Mouse (Mus musculus) ES-E14 (cell line): ENCODE measurements around the gene Ffar2. TPM values are rescaled to one million over a fixed set of nuclear protein-coding genes. Genes with fewer than 3 reads are reported as not detected.

ENCODE experiments used
- DNase-seq: peaks from one replicate; pipeline ENCODE4 v3.0.0-alpha.2; 2013; ENCODE audit warnings: low read depth, low spot score
- H3K27ac ChIP-seq: 2 replicates; pipeline ENCODE4 v1.5.1; 2012; ENCODE audit warnings: low read depth, mild to moderate bottlenecking, low read length, moderate library complexity, mixed read lengths; ENCODE audit not compliant: poor library complexity, insufficient read depth, severe bottlenecking
- H3K36me3 ChIP-seq: 2 replicates; pipeline ENCODE4 v1.6.1; 2012; ENCODE audit warnings: mild to moderate bottlenecking, low read length, moderate library complexity, mixed read lengths; ENCODE audit not compliant: control insufficient read depth, poor library complexity, insufficient read depth, severe bottlenecking
- H3K4me1 ChIP-seq, 2 experiments: fragments of 150-350 bp in 1 of 2; sonication (generic) in 1 of 2; 2 replicates each; pipeline ENCODE4 v1.6.1; 2012; ENCODE audit warnings: low read length in 2 of 2, mild to moderate bottlenecking in 1 of 2, mixed read lengths in 1 of 2; ENCODE audit not compliant: control insufficient read depth in 2 of 2, insufficient read depth in 2 of 2, poor library complexity in 1 of 2
- H3K4me3 ChIP-seq, 2 experiments: fragments of 150-350 bp in 1 of 2; sonication (generic) in 1 of 2; 2 replicates each; pipeline ENCODE4 v1.5.1; 2012; ENCODE audit warnings: low read length in 2 of 2, low read depth in 1 of 2, mild to moderate bottlenecking in 1 of 2, mixed read lengths in 1 of 2; ENCODE audit not compliant: insufficient read depth in 1 of 2, poor library complexity in 1 of 2, severe bottlenecking in 1 of 2
- H3K9ac ChIP-seq: 2 replicates; pipeline ENCODE4 v1.6.1; 2012; ENCODE audit warnings: low read depth, mild to moderate bottlenecking, low read length, mixed read lengths; ENCODE audit not compliant: poor library complexity, insufficient read depth, severe bottlenecking
- H3K9me3 ChIP-seq: fragments of 150-350 bp; sonication (generic); 2 replicates; pipeline ENCODE4 v1.6.1; 2012; ENCODE audit warnings: low read depth, mild to moderate bottlenecking, low read length; ENCODE audit not compliant: control insufficient read depth, insufficient read depth
- CHD2 ChIP-seq: IDR thresholded peaks from 2 replicates; pipeline ENCODE4 v1.6.1; 2014; ENCODE audit warnings: mild to moderate bottlenecking, low read depth, low read length, inconsistent platforms
- HCFC1 ChIP-seq: IDR thresholded peaks from 2 replicates; pipeline ENCODE4 v1.6.1; 2012; ENCODE audit warnings: low read length, inconsistent platforms, borderline replicate concordance; ENCODE audit not compliant: insufficient read depth
- MAFK ChIP-seq: IDR thresholded peaks from 2 replicates; pipeline ENCODE4 v1.6.1; 2014; ENCODE audit warnings: mild to moderate bottlenecking, low read depth, low read length, inconsistent platforms; ENCODE audit not compliant: insufficient read depth
- ZC3H11A ChIP-seq: IDR thresholded peaks from 2 replicates; pipeline ENCODE4 v1.6.1; 2012; ENCODE audit warnings: low read depth, mild to moderate bottlenecking, inconsistent platforms, low read length, borderline replicate concordance
- ZNF384 ChIP-seq: IDR thresholded peaks from 2 replicates; pipeline ENCODE4 v1.6.1; 2012; ENCODE audit warnings: low read depth, low read length, inconsistent platforms
- in situ Hi-C, 2 experiments: fragments of 600-800 bp; cut with MboI; formaldehyde crosslinking; loops; one replicate each; pipeline ENCODE4 v1.15.1; 2025; ENCODE audit warnings: low sequenced_read_pairs in 2 of 2, inconsistent platforms in 1 of 2; ENCODE audit not compliant: unreplicated experiment in 2 of 2
- total RNA-seq: library from RNA; depleted of rRNA; stranded (reverse); fragments of 300-350 nt; gene quantifications from 2 replicates; pipeline ENCODE4 v1.2.3, GENCODE M21; 2012

Gene Ffar2
- total RNA-seq, 1 experiment = not detected

DNA sequence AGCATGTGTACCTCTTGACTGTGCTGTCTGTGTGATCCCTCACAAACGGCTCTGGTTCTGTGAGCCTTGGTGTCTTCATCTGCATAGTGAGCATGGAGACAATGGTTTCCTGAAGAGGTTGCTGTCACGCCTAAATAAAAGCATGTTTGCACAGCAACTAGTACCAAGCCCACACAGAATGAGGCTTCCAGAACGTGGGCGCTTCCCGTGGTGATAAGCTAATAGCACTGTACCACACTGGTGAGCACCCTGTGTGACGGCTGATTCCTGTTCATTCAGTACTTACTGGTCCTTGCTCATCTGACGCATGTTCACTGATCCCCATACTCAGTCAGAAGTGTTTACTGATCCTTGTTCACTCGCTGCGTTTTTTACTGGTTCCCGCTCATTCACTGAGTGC, 33.4 kb downstream of the Ffar2 start:
- in situ Hi-C loops = no loop called here
- H3K4me1 ChIP-seq = peaks cover 2 to 21% of the 10 kb centered on the region in 2 experiments; a peak in 3 of 4 replicates
- no peak overlapping the region for H3K27ac ChIP-seq
- no peak for DNase-seq
- no peak overlapping the region for H3K4me3 ChIP-seq
- no peak overlapping the region for H3K9ac ChIP-seq
- no peaks in the 10 kb centered on the region for H3K36me3 ChIP-seq
- no peaks in the 10 kb centered on the region for H3K9me3 ChIP-seq
- TF ChIP-seq HCFC1 = no peak
- TF ChIP-seq ZC3H11A = no peak
- no peak for TF ChIP-seq MAFK
- no peak for TF ChIP-seq CHD2
- TF ChIP-seq ZNF384 = no peak

DNA sequence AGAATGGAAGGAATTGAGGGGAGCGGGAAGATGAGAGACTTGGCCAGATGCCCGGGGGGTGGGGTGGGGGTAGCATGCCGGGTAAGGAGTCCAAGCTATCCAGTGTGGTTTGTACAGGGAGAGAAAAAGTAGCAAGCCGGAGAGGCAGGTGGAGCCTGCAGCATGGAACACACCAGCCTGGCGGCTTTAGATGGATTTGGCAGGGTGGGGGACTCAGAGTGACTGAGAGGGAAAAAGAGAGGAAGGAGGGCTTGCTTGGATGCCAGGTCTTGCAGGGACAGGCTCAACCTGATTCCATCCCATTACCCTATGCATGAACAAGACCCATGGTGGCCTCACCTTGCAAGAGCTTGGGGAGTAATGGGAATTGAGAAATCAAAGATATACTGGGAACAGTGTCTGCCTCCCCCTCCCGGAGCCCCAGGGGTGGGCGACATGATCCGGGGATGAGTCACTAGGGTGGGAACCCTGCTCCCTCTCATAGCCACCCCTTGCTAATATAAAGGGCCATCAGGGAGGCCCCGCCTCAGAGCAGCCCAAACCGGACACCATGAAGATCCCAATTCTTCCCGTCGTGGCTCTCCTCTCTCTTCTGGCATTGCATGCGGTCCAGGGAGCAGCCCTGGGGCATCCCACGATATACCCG, 36.1 kb downstream of the Ffar2 start, which contains the start of gene Krtdap:
TSS of gene Krtdap (plus strand) at position 520 of the 646 bp plus-strand sequence.
- H3K27ac ChIP-seq = no peak within 1 kb of the TSS
- H3K4me3 ChIP-seq = no peak within 1 kb of the TSS
- DNase-seq = no peak
- no peak within 1 kb of the TSS for H3K9ac ChIP-seq
- in situ Hi-C loops = no loop called here
- peaks cover 2 to 20% of the 10 kb centered on the region in 2 experiments; a peak in 3 of 4 replicates for H3K4me1 ChIP-seq
- no peaks in the 10 kb centered on the region for H3K36me3 ChIP-seq
- H3K9me3 ChIP-seq = no peaks in the 10 kb centered on the region
- no peak for TF ChIP-seq MAFK
- TF ChIP-seq ZNF384 = no peak
- no peak for TF ChIP-seq HCFC1
- no peak for TF ChIP-seq CHD2
- no peak for TF ChIP-seq ZC3H11A

DNA sequence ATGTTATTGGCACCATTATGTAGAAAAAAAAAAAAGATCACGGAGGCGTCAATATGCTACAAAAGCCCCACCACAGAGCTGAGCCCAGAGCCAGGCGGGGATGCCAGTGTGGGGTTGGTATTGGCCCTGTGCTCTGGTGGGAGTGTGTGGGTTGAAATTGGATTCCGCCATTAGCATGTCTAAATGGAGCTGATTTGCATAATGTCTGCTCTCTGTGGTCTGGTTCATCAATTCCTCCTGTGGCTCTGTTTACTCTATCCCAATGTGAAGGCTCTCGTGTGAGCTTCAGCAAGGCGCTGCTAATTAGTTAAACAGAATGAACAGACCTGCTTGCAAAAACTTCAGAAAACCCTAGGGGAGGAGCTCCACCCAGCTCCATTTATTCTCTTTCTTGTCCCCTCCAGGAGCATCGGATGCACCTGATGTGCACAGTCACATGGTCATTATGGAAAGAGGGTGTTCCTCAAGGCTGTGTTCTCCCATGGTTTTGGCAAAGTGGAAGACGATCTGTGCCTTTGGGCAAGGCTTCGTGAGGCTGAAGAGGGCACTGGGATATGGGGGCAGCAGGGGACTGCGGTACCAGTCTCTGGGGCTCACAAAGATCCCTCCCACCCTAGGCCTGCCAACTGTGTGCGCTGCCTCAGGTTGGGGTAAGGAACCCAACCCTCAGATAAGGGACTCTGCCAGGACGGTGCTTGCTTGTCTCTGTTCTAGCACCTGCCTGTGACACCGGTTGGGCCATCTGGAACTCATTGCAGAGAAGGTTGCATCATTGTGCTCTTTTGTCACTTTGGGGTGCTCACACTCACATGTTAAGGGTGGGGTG, 37.6 kb downstream of the Ffar2 start:
- TF ChIP-seq ZNF384 = no peak
- TF ChIP-seq ZC3H11A = no peak
- no peak for TF ChIP-seq HCFC1
- no peak for TF ChIP-seq CHD2
- H3K9ac ChIP-seq = no peak overlapping the region
- H3K27ac ChIP-seq = no peak overlapping the region
- in situ Hi-C loops = no loop called here
- no peak overlapping the region for H3K4me3 ChIP-seq
- DNase-seq = no peak
- no peaks in the 10 kb centered on the region for H3K9me3 ChIP-seq
- H3K4me1 ChIP-seq = peaks cover 0 to 18% of the 10 kb centered on the region in 2 experiments; a peak in 2 of 4 replicates
- no peaks in the 10 kb centered on the region for H3K36me3 ChIP-seq

GRCm38 (mm10) chr7:30785154-30785553, 38.4 kb downstream of the Ffar2 start:
- Histone ChIP-seq H3K36me3 (no peaks in the 10 kb centered on the region), H3K4me3 (no peak overlapping the region), H3K4me1 (peaks cover 0 to 18% of the 10 kb centered on the region in 2 experiments; a peak in 2 of 4 replicates), H3K9ac (no peak overlapping the region), H3K27ac (no peak overlapping the region), H3K9me3 (no peaks in the 10 kb centered on the region)
- in situ Hi-C loops = no loop called here
- no peak for DNase-seq
- no peak for TF ChIP-seq ZC3H11A
- TF ChIP-seq HCFC1 = no peak
- no peak for TF ChIP-seq ZNF384
- TF ChIP-seq MAFK = no peak
- TF ChIP-seq CHD2 = no peak
